Mouse (Mus musculus) forebrain, postnatal 0 days (tissue): Measurements from ENCODE around the gene Trim56. TPM values are rescaled to one million over a fixed set of nuclear protein-coding genes. Genes with fewer than 3 reads are reported as not detected.
"Not testable (repeated sequence)": the region's sequence is repeated elsewhere in the genome, so short reads cannot be mapped to it uniquely, and the experiment has no call there.

Experiments
- ATAC-seq: fragments of 200-750 bp; cut with Nextera tagmentation; 2 replicates; pipeline ENCODE4 v1.8.0; 2017; ENCODE audit warnings: mild to moderate bottlenecking, moderate library complexity
- DNase-seq: peaks from one replicate; pipeline ENCODE4 v3.0.0-alpha.2; 2015
- H3K27ac ChIP-seq: fragments of 300-500 bp; sonication (generic); 2 replicates; pipeline ENCODE4 v1.5.1; 2014; ENCODE audit warnings: low read depth, mild to moderate bottlenecking, antibody characterized with exemption, low read length, moderate library complexity, mixed read lengths
- H3K27me3 ChIP-seq: fragments of 300-500 bp; sonication (generic); 2 replicates; pipeline ENCODE4 v1.6.1; 2014; ENCODE audit warnings: mild to moderate bottlenecking, low read length, mixed read lengths; ENCODE audit not compliant: insufficient read depth
- H3K36me3 ChIP-seq: fragments of 300-500 bp; sonication (generic); 2 replicates; pipeline ENCODE4 v1.6.1; 2014; ENCODE audit warnings: mild to moderate bottlenecking, moderate library complexity; ENCODE audit not compliant: insufficient read depth
- H3K4me1 ChIP-seq: fragments of 300-500 bp; sonication (generic); 2 replicates; pipeline ENCODE4 v1.6.1; 2014; ENCODE audit warnings: antibody characterized with exemption; ENCODE audit not compliant: insufficient read depth
- H3K4me2 ChIP-seq: fragments of 300-500 bp; sonication (generic); 2 replicates; pipeline ENCODE4 v1.6.1; 2014; ENCODE audit warnings: low read depth, mild to moderate bottlenecking, moderate library complexity
- H3K4me3 ChIP-seq: fragments of 300-500 bp; sonication (generic); 2 replicates; pipeline ENCODE4 v1.5.1; 2014; ENCODE audit warnings: low read depth, low read length, mixed read lengths
- H3K9ac ChIP-seq: fragments of 300-500 bp; sonication (generic); 2 replicates; pipeline ENCODE4 v1.6.1; 2014; ENCODE audit warnings: mild to moderate bottlenecking
- H3K9me3 ChIP-seq: fragments of 300-500 bp; sonication (generic); 2 replicates; pipeline ENCODE4 v1.6.1; 2016; ENCODE audit warnings: low read length
- CTCF ChIP-seq: sonication (generic); IDR thresholded peaks from 2 replicates; pipeline ENCODE4 v1.5.1; 2016; ENCODE audit warnings: antibody characterized with exemption, control low read depth, low read depth
- WGBS: fragments of 180-500 bp; shearing (Covaris S2); extraction: QIAGEN DNeasy Blood & Tissue Kit; methylation state at CpG from one replicate; pipeline ENCODE4 v1.1.7; 2014; 5-methylcytosine and 5-hydroxymethylcytosine counted together
- polyA plus RNA-seq: library from polyadenylated mRNA; unstranded; fragments of >200 nt; fragmentation: Nextera tagmentation; extraction: Ambion mirVana; gene quantifications from 2 replicates; pipeline ENCODE4 v1.2.1, GENCODE M21; 2015
- total RNA-seq: library from RNA; depleted of rRNA; stranded (reverse); fragments of >200 nt; gene quantifications from 2 replicates; pipeline ENCODE4 v1.2.3, GENCODE M21; 2014

Gene Trim56
- total and polyA plus RNA-seq, 2 experiments from 2014 or later, result 2.3 to 4.0 TPM

- Histone ChIP-seq H3K9me3 (no peaks in the 10 kb centered on the region), H3K9ac (no peak overlapping the region), H3K27ac (no peak overlapping the region), H3K36me3 (no peaks in the 10 kb centered on the region), H3K27me3 (no peaks in the 10 kb centered on the region), H3K4me1 (peaks cover 12% of the 10 kb centered on the region; the same call in 1 of the 2 replicates), H3K4me2 (no peak overlapping the region), H3K4me3 (no peak overlapping the region)
- TF ChIP-seq CTCF, result no peak
- ATAC-seq (no peak), DNase-seq (no peak)
- WGBS, result 60% methylated on average over 4 of the region's 4 CpGs
Measured at GRCm38 (mm10) chr5:137118878-137119277, 2.9 kb upstream of the Trim56 start.

GRCm38 (mm10) chr5:137117994-137118393 lies 2.0 kb upstream of the Trim56 start:
- 85% methylated on average over 3 of the region's 3 CpGs for whole genome bisulfite sequencing
- not testable (repeated sequence) for DNase-seq, H3K4me3 ChIP-seq, H3K9me3 ChIP-seq, H3K9ac ChIP-seq, ATAC-seq, H3K27me3 ChIP-seq, H3K27ac ChIP-seq, H3K4me2 ChIP-seq, H3K36me3 ChIP-seq
- peaks cover 10% of the 10 kb centered on the region; the same call in 1 of the 2 replicates for H3K4me1 ChIP-seq

GRCm38 (mm10) chr5:137116987-137117386 lies 978 bp upstream of the Trim56 start:
- no peaks in the 10 kb centered on the region for H3K9me3 ChIP-seq
- WGBS, result 95% methylated on average over 2 of the region's 2 CpGs
- H3K4me2 ChIP-seq, result no peak overlapping the region
- TF ChIP-seq CTCF, result no peak
- H3K4me1 ChIP-seq, result 0 out of 2 replicates have a peak, but pooled peaks cover under 1% of the 10 kb centered on the region
- H3K9ac ChIP-seq, result no peak overlapping the region
- H3K36me3 ChIP-seq, result no peaks in the 10 kb centered on the region
- no peak for ATAC-seq
- H3K27ac ChIP-seq, result no peak overlapping the region
- no peaks in the 10 kb centered on the region for H3K27me3 ChIP-seq
- DNase-seq, result no peak
- H3K4me3 ChIP-seq, result no peak overlapping the region

GRCm38 (mm10) chr5:137114891-137115561 lies 983 bp downstream of the Trim56 start:
- Histone ChIP-seq H3K27me3 (no peaks in the 10 kb centered on the region), H3K9me3 (no peaks in the 10 kb centered on the region), H3K4me2 (no peak overlapping the region; the same call in 1 of the 2 replicates), H3K36me3 (no peaks in the 10 kb centered on the region), H3K4me1 (no peaks in the 10 kb centered on the region), H3K9ac (peak overlapping the region; percentile 44; the same call in 1 of the 2 replicates), H3K27ac (no peak overlapping the region), H3K4me3 (no peak overlapping the region)
- no peak for ATAC-seq
- no peak for TF ChIP-seq CTCF
- DNase-seq, result no peak
- 88% methylated on average over 9 of the region's 9 CpGs for WGBS

- Histone ChIP-seq H3K4me1 (no peaks in the 10 kb centered on the region), H3K36me3 (no peaks in the 10 kb centered on the region), H3K4me3 (no peak overlapping the region), H3K4me2 (no peak overlapping the region), H3K27ac (no peak overlapping the region), H3K9me3 (no peaks in the 10 kb centered on the region), H3K9ac (no peak overlapping the region), H3K27me3 (no peaks in the 10 kb centered on the region)
- DNase-seq, result peak; percentile 42
- no peak for TF ChIP-seq CTCF
- ATAC-seq, result no peak
- 92% methylated on average over 5 of the region's 5 CpGs for WGBS
Measured at GRCm38 (mm10) chr5:137111542-137112408, 4.2 kb downstream of the Trim56 start.

- H3K4me2 ChIP-seq, result no peak overlapping the region
- H3K27me3 ChIP-seq, result no peaks in the 10 kb centered on the region
- ATAC-seq, result no peak
- no peaks in the 10 kb centered on the region for H3K9me3 ChIP-seq
- WGBS, result 94% methylated on average over 12 of the region's 12 CpGs
- no peaks in the 10 kb centered on the region for H3K4me1 ChIP-seq
- no peak overlapping the region for H3K9ac ChIP-seq
- no peak overlapping the region for H3K4me3 ChIP-seq
- H3K36me3 ChIP-seq, result no peaks in the 10 kb centered on the region
- TF ChIP-seq CTCF, result no peak
- DNase-seq, result no peak
- H3K27ac ChIP-seq, result no peak overlapping the region
Measured at GRCm38 (mm10) chr5:137110863-137111262, 5.1 kb downstream of the Trim56 start.
